Mouse (Mus musculus): ENCODE measurements around the gene Dnajc1.

The Dnajc1 gene

DNA sequence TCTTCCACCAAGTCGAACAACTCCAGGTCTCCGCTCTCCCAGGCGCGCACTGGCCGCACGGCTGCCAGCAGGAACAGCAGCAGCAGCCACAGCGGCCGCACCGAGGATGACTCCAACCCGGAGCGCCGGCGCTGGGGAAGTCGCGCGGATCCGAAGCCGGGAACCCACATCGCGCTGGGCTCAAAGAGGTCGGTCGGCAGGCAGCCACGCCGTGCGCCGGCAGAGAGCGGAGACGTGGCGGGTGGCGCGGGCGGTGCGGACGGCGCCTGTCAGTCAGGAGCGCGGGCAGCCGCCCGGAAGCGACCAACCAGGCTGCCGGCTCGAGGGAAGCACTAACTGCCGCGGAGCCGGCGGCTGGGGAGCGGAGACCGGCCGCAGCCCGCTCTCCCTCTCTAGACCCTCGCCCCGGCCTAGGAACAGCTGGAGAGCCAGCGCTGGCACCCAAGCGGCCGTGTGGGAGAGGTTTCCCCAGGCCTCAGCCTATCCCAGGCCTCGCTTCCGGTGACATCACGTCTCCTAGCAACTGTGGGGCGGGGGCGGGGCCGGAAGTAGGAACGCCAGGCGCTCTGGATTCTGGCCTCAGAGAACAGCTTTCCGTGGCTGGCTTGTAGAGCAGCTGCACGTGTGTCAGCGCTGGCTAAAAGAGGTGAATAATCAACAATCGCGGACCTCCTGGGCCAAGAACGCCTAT lies at the start of gene Dnajc1:
Gene Dnajc1 (minus strand): TSS at position 500 of the 691 bp plus-strand sequence.
- peak; percentile 87 for DNase-seq (ENCODE audit: low spot score)

DNA sequence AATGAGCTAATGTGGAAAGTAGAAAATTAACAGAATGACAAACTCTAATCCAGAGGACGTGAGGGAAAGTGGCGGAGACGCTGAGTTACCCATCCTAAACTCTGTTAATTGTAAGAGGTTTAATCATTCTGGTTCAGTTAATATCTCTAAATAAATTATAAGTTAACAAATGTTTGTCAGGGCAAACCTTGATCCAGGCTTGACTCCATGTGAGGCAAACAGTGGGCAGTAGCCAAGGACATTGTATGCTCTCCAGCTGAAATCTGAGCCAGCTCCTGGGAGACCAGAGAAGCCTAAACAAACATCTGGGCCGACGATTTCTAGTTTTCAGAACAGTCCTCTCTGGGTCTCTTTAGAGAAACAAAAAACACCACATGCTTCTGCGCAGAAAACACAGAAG lies 49.2 kb upstream of the Dnajc1 start:
- DNase-seq (ENCODE audit: low spot score): no peak

DNA sequence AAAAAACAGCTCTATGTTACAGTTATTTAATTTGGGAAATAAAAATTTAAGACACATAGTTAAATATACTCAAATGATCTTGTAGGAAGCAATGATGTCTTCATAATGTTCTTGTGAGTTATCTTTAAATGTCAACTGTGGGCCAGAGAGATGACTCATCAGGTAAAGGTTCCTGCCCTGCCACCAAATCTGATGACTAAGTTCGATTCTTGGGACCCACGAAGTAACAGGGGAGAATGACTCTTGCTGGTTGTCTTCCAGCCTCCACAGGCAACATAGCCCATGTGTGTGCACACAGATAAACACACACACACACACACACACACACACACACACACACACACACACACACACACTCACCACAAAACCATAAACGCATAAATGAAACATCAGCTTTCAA lies 22.6 kb upstream of the Dnajc1 start:
- no peak for DNase-seq (ENCODE audit: low spot score)

DNA sequence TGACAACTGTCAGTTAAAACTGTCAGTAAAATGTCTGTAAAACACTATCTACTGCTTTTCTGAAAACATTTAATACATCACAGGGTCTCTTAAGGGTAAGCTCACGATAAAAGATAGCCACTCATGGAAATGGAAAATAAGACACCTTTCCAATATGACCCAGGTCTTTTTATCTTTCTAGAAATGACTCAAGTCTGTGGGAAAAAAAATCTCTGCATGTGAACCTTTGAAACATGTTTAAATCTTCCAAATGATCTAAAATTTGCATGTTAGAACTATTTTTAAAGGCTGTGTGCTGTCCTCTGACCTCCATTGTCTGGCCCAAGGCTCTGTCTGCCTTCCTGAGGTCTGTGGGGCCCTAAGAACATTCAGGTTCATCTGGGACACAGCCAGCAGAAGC lies 11.0 kb upstream of the Dnajc1 start:
- DNase-seq (ENCODE audit: low spot score): no peak

DNA sequence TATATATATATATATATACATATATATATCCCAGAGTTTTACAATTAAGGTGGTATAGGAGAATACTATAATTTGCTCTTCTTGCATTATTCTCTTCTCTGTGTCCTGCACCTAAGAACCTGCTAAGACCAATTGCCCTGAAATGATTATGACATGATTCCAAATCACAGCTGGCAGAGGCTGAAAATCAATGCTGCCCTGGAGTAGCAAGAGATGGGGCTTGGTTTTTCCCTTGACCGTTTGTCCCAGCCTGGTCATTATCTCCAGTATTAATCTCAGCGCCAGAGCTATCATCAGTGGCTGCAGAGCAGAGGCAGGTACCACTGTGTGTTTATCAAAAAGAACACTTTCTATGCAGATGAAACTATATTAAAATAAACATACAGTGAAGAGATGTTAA lies 9.1 kb upstream of the Dnajc1 start:
- DNase-seq (ENCODE audit: low spot score): no peak

DNA sequence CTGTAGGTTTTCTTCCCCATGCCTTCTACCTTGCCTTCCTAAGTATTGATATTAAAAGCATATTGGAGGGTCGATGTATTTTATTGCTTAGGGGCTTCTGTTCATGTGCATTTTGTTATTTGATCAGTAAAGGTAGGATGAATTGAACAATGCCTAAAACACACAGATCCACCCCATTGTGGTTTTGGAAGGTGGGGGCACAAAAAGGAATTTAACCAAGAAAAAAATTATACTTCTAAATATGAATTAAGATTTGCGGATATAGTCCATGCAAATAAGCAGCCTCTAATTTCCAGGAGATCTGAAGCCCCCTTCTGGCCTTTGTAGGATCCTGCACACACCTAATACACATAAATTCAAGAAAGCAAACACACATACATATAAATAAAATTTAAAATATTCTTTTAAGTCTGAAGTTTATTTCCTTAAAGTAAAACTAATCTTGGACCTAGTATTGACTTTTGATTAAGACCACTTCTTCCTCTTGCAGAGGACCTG lies 441 bp upstream of the Dnajc1 start:
- DNase-seq (ENCODE audit: low spot score): no peak

DNA sequence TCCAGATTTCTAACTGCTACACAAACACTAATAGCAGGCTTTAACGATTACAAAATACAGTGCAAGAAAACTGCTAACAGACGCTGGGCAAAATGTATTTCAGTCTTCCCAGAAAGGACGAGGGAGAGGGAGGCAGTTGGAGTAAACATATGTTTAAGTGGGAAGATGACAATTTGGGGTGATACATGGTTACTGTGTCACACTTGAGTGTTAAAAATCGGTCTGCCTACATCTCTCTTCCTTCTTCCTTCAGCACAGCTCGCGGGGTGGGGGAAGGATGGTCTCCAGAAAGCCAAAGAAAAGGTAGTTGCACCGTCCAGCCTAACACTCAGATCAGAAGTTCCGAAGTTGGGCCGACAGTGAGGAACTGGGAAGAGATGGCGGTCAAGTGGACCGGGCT lies 769 bp downstream of the Dnajc1 start:
- no peak for DNase-seq (ENCODE audit: low spot score)

DNA sequence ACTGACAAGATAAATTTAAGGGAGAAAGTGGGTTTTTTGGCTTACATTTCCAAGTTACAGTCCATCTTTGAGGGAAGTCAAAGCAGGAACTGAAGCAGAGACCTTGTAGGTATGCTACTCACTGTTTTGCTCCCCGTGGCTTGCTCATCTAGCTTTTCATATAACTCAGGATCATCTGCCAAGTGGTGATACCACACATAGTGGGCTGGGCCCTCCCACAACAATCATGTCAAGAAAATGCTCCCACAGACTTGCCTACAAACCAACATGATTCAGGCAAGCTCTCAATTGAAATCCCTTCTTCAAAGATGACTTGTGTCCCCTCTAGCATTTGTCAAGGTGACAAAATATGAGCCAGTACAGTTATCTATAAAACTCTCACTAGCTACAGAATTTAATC lies 3.0 kb downstream of the Dnajc1 start:
- DNase-seq (ENCODE audit: low spot score): no peak

DNA sequence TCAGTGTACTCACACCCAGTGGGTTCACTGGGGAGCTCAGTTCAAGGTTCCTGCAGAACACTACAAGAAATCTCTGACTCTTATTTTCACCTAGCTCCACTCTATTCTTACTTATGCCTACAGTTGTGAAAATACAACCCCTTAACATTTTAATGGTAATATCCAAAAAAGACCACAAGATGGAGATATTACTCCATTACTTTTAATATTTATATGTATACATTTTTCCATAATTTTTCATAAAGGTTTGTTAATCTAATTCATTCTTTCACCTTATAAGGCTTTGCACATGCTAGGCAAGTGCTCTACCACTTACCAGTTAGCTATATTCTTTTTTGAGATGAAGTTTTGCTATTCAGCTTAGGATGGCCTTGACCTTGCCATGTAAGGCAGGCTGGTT lies 11.0 kb downstream of the Dnajc1 start:
- no peak for DNase-seq (ENCODE audit: low spot score)

DNA sequence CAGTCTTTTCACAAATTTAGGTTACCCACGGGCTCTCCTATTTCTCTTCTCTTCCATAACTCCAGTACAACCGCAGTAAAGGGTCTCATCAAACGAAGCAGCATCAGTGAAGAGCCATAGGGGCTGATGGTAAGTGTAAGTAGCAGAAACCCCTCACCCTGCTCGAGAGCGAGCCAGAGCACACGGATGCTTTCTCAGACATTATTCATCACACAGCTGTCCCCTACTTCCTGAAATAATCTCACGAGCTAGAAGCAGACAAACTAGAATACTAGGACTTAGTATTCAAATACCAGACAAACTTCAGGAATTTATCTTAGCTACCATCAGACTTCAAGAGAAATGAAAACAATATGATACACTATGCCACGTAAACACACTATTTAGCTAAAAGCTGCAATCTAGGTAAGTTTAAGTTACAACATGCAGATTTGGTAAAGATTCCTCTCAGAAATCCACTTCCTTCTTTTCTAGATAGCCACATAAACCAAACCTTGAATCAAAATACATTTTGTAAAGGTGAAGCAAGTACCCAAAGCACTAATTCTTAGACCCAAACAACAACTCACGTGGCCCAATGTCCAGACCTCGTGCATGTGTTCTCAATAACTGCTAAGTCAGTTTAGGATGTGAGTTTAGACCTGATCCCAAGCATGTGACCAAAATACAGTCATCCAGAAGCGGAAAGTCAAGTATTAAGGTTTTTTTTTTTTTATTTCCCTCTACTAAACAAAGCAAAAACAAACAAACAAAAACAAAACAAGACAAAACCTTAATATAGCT lies 20.0 kb downstream of the Dnajc1 start:
- DNase-seq (ENCODE audit: low spot score): no peak

DNA sequence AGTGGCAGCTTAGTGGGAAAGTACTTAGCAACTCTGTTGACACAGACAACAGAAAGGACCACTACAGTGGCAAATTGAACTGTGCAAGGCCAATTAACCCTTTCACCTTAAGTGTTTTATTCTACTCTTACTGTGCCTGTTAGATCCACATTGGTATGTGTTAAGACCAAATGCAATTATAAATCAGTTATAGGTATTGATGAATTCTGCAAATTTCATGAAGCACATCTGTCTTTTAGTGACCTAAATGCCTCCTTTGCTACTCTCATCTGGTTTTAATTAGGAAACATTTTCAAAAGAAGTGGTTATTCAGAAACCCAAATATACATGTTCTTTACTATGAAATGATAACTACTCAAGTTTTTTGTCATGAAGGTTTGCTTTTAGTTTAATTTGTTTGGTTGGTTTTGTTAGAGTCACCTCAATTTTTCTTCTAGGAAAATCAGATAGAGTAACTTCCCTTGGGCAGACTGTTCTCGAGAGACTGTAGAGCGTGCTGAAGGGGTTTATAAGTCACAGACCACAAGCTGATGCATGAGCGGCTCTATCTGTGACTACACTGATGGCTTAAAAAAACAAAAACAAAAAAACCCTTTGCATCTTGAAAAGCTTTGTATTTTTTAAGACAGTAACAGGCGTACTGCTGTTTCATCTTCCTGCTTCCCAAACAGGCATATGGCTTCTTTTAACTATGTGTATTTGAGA lies 21.7 kb downstream of the Dnajc1 start:
- no peak for DNase-seq (ENCODE audit: low spot score)

DNA sequence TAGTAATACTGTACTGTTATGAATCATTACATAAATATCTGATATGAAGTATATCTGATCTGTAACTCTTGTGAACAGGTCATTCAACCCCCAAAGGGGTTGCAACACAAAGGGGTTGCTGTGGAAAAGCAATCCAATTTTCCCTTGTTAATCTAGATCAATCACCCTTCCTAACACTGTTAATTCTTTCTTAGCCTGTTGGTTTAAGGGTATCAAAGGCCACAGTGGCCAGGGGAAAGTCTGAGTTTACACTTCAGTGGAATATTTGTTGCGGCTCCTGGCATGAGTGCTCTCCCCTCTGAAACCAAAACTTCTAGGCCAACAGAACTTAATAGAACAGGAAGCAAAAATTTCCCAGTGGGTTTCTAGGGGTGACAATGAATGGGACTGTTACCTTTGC lies 28.2 kb downstream of the Dnajc1 start:
- no peak for DNase-seq (ENCODE audit: low spot score)

DNA sequence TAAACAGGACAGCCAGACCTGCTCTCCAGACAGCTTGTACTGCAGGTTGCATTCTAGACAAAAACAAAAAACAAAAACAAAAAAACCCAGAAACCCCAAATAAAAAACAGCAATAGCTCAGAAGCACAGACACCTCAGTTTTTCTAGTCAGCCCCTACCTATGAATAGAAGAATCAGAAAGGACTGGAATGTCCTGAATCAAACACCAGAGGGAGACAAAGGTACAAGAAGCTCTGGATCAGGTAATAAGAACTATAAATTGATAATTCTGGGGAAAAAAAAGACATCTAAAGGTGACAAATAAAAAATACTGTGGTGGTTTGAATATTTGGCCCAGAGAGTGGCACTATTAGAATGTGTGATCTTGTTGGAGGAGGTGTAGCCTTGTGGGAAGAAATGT lies 37.3 kb downstream of the Dnajc1 start:
- no peak for DNase-seq (ENCODE audit: low spot score)

DNA sequence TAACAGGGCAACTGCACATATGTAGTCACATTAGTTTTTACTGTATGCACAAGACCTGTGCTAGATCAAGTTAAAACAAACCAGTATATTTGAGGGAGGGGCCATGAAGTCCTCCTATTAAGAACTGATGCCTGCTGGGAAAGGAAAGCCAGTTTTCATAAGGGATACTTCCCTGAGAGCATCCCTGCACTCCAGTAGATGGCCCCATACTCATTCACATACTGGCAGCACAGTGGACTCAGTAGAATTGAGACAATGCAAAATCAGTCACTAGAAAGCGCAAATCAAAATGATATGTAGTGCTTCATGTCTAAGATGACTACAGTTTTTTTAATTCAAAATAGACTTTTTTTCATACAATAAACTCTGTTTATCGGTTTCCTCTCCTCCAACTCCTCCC lies 40.0 kb downstream of the Dnajc1 start:
- DNase-seq (ENCODE audit: low spot score): no peak

DNA sequence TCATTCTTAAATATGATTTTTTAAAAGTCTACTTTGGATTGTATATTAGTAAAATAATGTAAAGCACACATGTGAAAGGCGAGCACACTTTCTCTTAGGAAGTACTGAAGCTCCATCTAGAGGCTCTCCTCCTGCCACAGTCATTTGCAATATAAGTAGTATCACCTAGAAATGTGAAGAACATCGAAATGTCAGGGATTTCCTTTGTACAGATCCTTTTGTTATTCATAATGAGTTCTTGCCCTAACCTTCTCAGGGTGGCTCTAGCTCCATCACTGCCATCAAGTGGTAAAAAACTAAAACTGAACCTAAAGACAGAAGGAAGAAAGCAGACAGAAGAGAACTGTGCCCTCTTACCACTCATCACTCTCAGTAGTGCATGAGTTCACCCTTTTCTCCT lies 49.2 kb downstream of the Dnajc1 start:
- DNase-seq (ENCODE audit: low spot score): no peak

DNA sequence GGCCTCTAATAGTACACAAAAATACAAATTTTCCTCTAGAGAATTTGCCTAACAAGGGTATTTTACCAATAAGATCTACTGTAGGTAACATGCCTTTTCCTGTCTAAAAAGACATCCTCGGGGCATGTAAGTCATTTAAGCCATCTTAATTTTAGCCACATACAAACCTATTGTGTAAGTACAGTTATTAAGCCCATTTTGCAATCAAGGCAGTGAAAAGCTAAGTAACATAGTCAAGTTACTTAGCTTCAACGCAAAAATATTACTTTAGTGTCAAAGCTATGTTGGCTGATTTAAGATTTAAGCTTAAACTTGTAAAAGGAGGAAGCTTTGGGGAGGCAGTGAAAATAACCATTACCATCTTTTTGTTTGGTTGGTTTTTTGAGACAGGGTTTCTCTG lies 74.0 kb downstream of the Dnajc1 start:
- no peak for DNase-seq (ENCODE audit: low spot score)

DNA sequence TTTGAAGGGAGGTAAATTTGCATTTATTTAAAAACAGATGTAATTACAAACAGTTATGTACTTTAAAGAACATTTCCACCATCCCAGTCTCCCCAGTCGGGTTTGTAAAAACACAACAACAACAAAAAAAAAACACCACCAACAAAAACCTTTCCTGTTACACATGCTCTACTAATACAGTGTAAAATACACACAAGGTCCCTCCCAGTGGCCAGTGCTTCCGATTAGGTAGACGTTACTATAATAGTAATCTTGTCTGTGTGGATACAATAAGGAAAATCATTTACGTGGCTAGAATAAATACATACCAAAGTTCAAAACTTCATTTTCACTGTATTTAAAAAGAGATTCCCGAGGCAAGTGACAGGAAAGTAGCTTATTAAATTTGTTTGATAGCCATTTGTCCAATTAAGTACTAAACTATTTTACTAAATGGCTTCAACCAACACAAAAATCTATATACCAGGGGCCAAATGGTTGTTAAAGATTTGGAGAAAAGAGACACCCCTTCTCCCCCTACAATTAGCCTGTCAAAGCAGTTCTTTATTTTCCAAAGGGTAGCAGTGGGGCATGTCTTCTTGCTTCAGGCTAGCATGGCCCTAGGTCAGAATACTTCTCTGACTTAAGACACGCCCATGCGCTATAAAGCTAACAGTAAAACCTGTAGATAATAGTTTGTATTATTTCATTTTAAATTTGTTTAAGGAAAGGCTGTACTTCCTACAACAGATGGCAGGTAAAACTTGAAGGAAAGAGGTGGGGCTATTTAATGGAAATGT lies 74.9 kb downstream of the Dnajc1 start:
- no peak for DNase-seq (ENCODE audit: low spot score)

DNA sequence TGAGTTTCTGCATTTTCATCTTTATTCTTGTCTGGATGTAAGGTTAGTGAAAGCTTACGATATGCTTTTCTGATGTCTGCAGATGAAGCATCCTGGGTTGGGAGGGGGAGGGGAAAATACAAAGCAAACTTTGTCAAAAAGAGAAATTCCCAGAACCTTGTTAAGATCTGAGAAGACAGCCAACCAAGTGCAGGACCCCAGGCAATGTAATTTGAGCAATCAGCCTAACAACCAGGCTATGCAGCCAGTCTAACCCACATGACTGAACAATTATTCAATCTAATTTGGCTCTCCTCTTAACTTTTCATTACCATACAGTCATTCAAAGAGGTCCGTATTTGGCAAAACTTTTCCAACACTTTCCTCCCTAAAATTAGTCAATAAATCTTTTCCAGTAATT lies 75.7 kb downstream of the Dnajc1 start:
- no peak for DNase-seq (ENCODE audit: low spot score)

DNA sequence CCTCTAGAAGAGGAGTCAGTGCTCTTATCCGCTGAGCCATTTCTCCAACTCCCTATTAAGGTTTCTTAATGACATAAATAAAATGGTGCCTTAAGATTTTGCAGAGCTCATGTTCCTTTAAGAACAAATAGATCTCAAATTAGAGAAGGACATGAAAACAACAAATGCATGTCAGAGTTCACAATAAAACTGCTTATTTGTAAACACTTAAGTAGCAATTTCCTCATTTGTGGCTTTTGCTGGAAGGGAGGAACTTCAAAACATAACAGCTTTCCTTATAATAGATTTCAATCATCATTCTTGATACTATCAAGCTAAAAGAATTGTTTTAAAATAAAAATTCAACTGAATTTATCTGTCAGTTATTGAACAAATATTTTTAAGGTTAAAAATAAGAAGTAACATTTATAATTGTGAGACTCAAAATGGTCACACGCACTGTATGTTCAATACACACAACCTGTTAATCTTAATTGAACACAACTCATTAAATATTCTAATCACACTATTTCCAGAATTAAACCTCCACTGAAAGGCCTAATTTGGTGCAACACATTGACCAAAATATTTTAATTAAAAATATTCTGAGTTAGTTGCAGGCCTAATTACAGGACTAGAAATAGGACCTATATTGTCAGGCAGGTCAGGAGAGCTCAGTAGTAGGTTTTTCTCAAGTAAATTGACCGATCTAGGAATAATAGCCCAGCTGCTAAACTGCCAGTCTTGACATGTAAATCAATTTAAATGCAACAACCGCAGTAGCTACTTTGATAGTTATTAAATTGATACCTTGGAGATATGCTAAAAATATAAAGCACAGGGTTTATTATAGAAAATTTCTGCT lies 82.1 kb downstream of the Dnajc1 start:
- DNase-seq (ENCODE audit: low spot score): no peak

DNA sequence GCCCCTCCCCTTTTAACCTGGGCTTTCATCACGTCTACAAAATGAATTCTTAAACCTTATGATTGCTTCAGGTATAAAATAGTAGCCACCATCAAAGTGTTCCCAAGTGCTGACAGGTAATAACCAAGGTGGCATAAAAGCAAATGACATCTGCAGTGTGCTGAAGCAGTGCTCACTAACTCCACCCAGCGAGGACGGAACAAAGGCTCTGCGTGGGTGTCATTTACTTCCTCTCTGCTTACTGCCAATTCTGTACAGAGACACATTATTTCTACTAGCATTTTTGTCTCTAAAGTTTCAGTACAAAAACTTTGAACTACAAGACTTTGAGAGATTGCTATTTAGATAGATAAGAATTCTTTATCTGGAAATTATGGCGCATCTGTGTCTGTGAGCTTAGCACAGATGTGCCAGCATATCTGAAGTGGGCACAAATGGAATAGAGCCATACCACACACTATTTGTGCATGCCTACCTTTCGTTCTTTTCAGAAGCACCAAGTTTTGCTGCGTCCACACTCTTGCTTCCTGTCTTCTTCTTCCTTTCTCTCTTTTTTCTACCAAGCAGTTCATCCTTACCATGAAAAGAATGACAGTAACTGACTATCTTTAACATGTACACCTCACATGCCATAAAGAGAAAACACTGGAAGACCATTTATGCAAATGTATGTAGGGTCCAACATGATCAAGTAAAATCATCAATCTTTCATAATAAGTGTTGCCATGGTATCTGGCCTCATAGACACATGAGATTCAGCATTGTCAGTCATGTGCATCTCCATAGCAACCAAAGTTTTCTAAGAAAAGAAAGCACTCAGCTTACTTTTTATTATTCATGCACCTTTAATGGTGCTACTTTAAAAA lies 85.0 kb downstream of the Dnajc1 start:
- DNase-seq (ENCODE audit: low spot score): no peak
